Mouse (Mus musculus) forebrain, embryonic 11.5 days (tissue): Measurements from ENCODE around the gene Rab20. TPM values are rescaled to one million over a fixed set of nuclear protein-coding genes. Genes with fewer than 3 reads are reported as not detected.
"Not testable (repeated sequence)": the region's sequence is repeated elsewhere in the genome, so short reads cannot be mapped to it uniquely, and the experiment has no call there.

Source experiments
- ATAC-seq: fragments of 200-750 bp; cut with Nextera tagmentation; replicated peaks from 2 replicates; pipeline ENCODE4 v1.8.0; 2017; ENCODE audit warnings: moderate TSS enrichment; ENCODE audit not compliant: low FRiP score
- DNase-seq: peaks from one replicate; pipeline ENCODE4 v3.0.0-alpha.2; 2017; ENCODE audit warnings: low spot score
- H3K27ac ChIP-seq: fragments of 300-500 bp; sonication (generic); 2 replicates; pipeline ENCODE4 v1.5.1; 2014; ENCODE audit warnings: low read depth, low read length
- H3K27me3 ChIP-seq: fragments of 300-500 bp; sonication (generic); 2 replicates; pipeline ENCODE4 v1.6.1; 2014; ENCODE audit warnings: mild to moderate bottlenecking, low read length, mixed read lengths; ENCODE audit not compliant: control insufficient read depth, insufficient read depth
- H3K36me3 ChIP-seq: fragments of 300-500 bp; sonication (generic); 2 replicates; pipeline ENCODE4 v1.6.1; 2014; ENCODE audit warnings: mild to moderate bottlenecking, low read length, moderate library complexity, mixed read lengths; ENCODE audit not compliant: control insufficient read depth, insufficient read depth
- H3K4me1 ChIP-seq: fragments of 300-500 bp; sonication (generic); replicated peaks from 2 replicates; pipeline ENCODE4 v1.6.1; 2014; ENCODE audit warnings: low read length, mixed read lengths; ENCODE audit not compliant: control insufficient read depth, insufficient read depth
- H3K4me2 ChIP-seq: fragments of 300-500 bp; sonication (generic); 2 replicates; pipeline ENCODE4 v1.6.1; 2014; ENCODE audit warnings: low read depth, mild to moderate bottlenecking, low read length, moderate library complexity, mixed read lengths; ENCODE audit not compliant: severe bottlenecking
- H3K4me3 ChIP-seq: fragments of 300-500 bp; sonication (generic); 2 replicates; pipeline ENCODE4 v1.5.1; 2014; ENCODE audit warnings: low read depth, low read length
- H3K9ac ChIP-seq: fragments of 300-500 bp; sonication (generic); 2 replicates; pipeline ENCODE4 v1.6.1; 2014; ENCODE audit warnings: low read length
- H3K9me3 ChIP-seq: fragments of 300-500 bp; sonication (generic); 2 replicates; pipeline ENCODE4 v1.6.1; 2016; ENCODE audit warnings: low read length, mixed read lengths; ENCODE audit not compliant: control insufficient read depth
- WGBS: fragments of 180-500 bp; shearing (Covaris S2); extraction: QIAGEN DNeasy Blood & Tissue Kit; methylation state at CpG from one replicate; pipeline ENCODE4 v1.1.7; 2014; 5-methylcytosine and 5-hydroxymethylcytosine counted together
- polyA plus RNA-seq: library from polyadenylated mRNA; unstranded; fragments of >200 nt; fragmentation: Nextera tagmentation; extraction: Ambion mirVana; gene quantifications from 2 replicates; pipeline ENCODE4 v1.2.1, GENCODE M21; 2014

The Rab20 gene
- polyA plus RNA-seq, 1 experiment from 2014 or later: 0.53 TPM

- H3K9ac ChIP-seq: no peak overlapping the region
- H3K4me2 ChIP-seq: peak overlapping the region; percentile 29
- no peaks in the 10 kb centered on the region for H3K36me3 ChIP-seq
- H3K4me3 ChIP-seq: no peak overlapping the region
- DNase-seq (peak; percentile 62), ATAC-seq (no peak; the same call in 1 of the 2 replicates)
- peaks cover 59% of the 10 kb centered on the region for H3K27me3 ChIP-seq
- WGBS: 4% methylated on average over 24 of the region's 24 CpGs
- no peak overlapping the region for H3K27ac ChIP-seq
- H3K9me3 ChIP-seq: no peaks in the 10 kb centered on the region
- H3K4me1 ChIP-seq: peaks cover 10% of the 10 kb centered on the region; the same call in 1 of the 2 replicates
Observed at GRCm38 (mm10) chr8:11476338-11477177, 2.0 kb downstream of the Rab20 start.

GRCm38 (mm10) chr8:11475876-11476275, 2.6 kb downstream of the Rab20 start:
- 18% methylated on average over 2 of the region's 2 CpGs for WGBS
- no peak overlapping the region for H3K27ac ChIP-seq
- H3K4me1 ChIP-seq: peaks cover 12% of the 10 kb centered on the region; the same call in 1 of the 2 replicates

GRCm38 (mm10) chr8:11475397-11475796, 3.1 kb downstream of the Rab20 start:
- H3K4me1 ChIP-seq: peaks cover 12% of the 10 kb centered on the region; the same call in 1 of the 2 replicates
- H3K27ac ChIP-seq: no peak overlapping the region
- no peak overlapping the region for H3K4me3 ChIP-seq
- no peak for ATAC-seq
- 4% methylated on average over 10 of the region's 10 CpGs for WGBS
- no peaks in the 10 kb centered on the region for H3K36me3 ChIP-seq
- H3K9ac ChIP-seq: no peak overlapping the region
- DNase-seq: no peak
- H3K9me3 ChIP-seq: no peaks in the 10 kb centered on the region
- H3K27me3 ChIP-seq: peaks cover 57% of the 10 kb centered on the region
- H3K4me2 ChIP-seq: no peak overlapping the region

More at GRCm38 (mm10) chr8:11475876-11476275, 2.6 kb downstream of the Rab20 start:
- no peak for ATAC-seq
- no peaks in the 10 kb centered on the region for H3K9me3 ChIP-seq
- no peaks in the 10 kb centered on the region for H3K36me3 ChIP-seq
- DNase-seq: no peak
- H3K9ac ChIP-seq: no peak overlapping the region
- H3K4me3 ChIP-seq: no peak overlapping the region
- H3K4me2 ChIP-seq: no peak overlapping the region
- H3K27me3 ChIP-seq: peaks cover 59% of the 10 kb centered on the region

GRCm38 (mm10) chr8:11473072-11473471, 5.4 kb downstream of the Rab20 start:
- H3K9ac ChIP-seq: no peak overlapping the region
- H3K27ac ChIP-seq: no peak overlapping the region
- no peak overlapping the region for H3K4me3 ChIP-seq
- H3K4me1 ChIP-seq: peaks cover 11% of the 10 kb centered on the region; the same call in 1 of the 2 replicates
- no peak overlapping the region for H3K4me2 ChIP-seq
- H3K27me3 ChIP-seq: peaks cover 34% of the 10 kb centered on the region
- no peaks in the 10 kb centered on the region for H3K36me3 ChIP-seq
- DNase-seq (no peak), ATAC-seq (no peak)
- H3K9me3 ChIP-seq: no peaks in the 10 kb centered on the region
- WGBS: 43% methylated on average over 4 of the region's 4 CpGs

GRCm38 (mm10) chr8:11471309-11471708, 7.2 kb downstream of the Rab20 start:
- no peak overlapping the region for H3K27ac ChIP-seq
- H3K27me3 ChIP-seq: peaks cover 18% of the 10 kb centered on the region
- H3K4me2 ChIP-seq: no peak overlapping the region
- H3K36me3 ChIP-seq: no peaks in the 10 kb centered on the region
- H3K4me3 ChIP-seq: no peak overlapping the region
- no peaks in the 10 kb centered on the region for H3K9me3 ChIP-seq
- peaks cover 5% of the 10 kb centered on the region; the same call in 1 of the 2 replicates for H3K4me1 ChIP-seq
- ATAC-seq (no peak), DNase-seq (no peak)
- no peak overlapping the region for H3K9ac ChIP-seq
- WGBS: 37% methylated on average over 8 of the region's 8 CpGs

GRCm38 (mm10) chr8:11470694-11471093, 7.8 kb downstream of the Rab20 start:
- no peak overlapping the region for H3K4me3 ChIP-seq
- ATAC-seq: no peak
- 72% methylated on average over 7 of the region's 7 CpGs for WGBS
- no peaks in the 10 kb centered on the region for H3K36me3 ChIP-seq
- peaks cover 12% of the 10 kb centered on the region for H3K27me3 ChIP-seq
- H3K27ac ChIP-seq: no peak overlapping the region
- H3K4me1 ChIP-seq: peaks cover 7% of the 10 kb centered on the region; the same call in 1 of the 2 replicates
- no peaks in the 10 kb centered on the region for H3K9me3 ChIP-seq
- H3K9ac ChIP-seq: no peak overlapping the region
- no peak overlapping the region for H3K4me2 ChIP-seq
- DNase-seq: no peak

GRCm38 (mm10) chr8:11469095-11469494, 9.4 kb downstream of the Rab20 start:
- Histone ChIP-seq H3K36me3 (no peaks in the 10 kb centered on the region), H3K4me3 (no peak overlapping the region), H3K4me2 (no peak overlapping the region), H3K4me1 (peaks cover 7% of the 10 kb centered on the region; the same call in 1 of the 2 replicates), H3K27ac (no peak overlapping the region), H3K9me3 (no peaks in the 10 kb centered on the region), H3K27me3 (no peaks in the 10 kb centered on the region), H3K9ac (no peak overlapping the region)
- WGBS: 8% methylated on average over 3 of the region's 3 CpGs
- no peak for DNase-seq
- no peak for ATAC-seq

GRCm38 (mm10) chr8:11466528-11466927, 12.0 kb downstream of the Rab20 start:
- H3K9me3 ChIP-seq, DNase-seq, H3K9ac ChIP-seq, H3K36me3 ChIP-seq, H3K4me2 ChIP-seq, H3K4me1 ChIP-seq, H3K4me3 ChIP-seq, H3K27ac ChIP-seq, H3K27me3 ChIP-seq, ATAC-seq: not testable (repeated sequence)
- WGBS: 64% methylated on average over 4 of the region's 5 CpGs
